Mouse (Mus musculus) kidney, embryonic 16.5 days (tissue): ENCODE results near the gene Znfx1. TPM values are rescaled to one million over a fixed set of nuclear protein-coding genes. Genes with fewer than 3 reads are reported as not detected.

Experiments used
- ATAC-seq: fragments of 200-750 bp; cut with Nextera tagmentation; 2 replicates; pipeline ENCODE4 v1.8.0; 2017; ENCODE audit warnings: moderate TSS enrichment; ENCODE audit not compliant: low FRiP score, low TSS enrichment
- H3K27ac ChIP-seq: fragments of 300-500 bp; sonication (generic); 2 replicates; pipeline ENCODE4 v1.5.1; 2014; ENCODE audit warnings: low read length
- H3K27me3 ChIP-seq: fragments of 300-500 bp; sonication (generic); 2 replicates; pipeline ENCODE4 v1.6.1; 2014; ENCODE audit warnings: low read length, control low read depth, mixed read lengths; ENCODE audit not compliant: insufficient read depth
- H3K36me3 ChIP-seq: fragments of 300-500 bp; sonication (generic); 2 replicates; pipeline ENCODE4 v1.6.1; 2014; ENCODE audit warnings: low read length, control low read depth, mixed read lengths; ENCODE audit not compliant: insufficient read depth
- H3K4me1 ChIP-seq: fragments of 300-500 bp; sonication (generic); 2 replicates; pipeline ENCODE4 v1.6.1; 2014; ENCODE audit warnings: low read length, control low read depth, mixed read lengths; ENCODE audit not compliant: insufficient read depth
- H3K4me2 ChIP-seq: fragments of 300-500 bp; sonication (generic); replicated peaks from 2 replicates; pipeline ENCODE4 v1.6.1; 2014; ENCODE audit warnings: low read depth, low read length
- H3K4me3 ChIP-seq: fragments of 300-500 bp; sonication (generic); 2 replicates; pipeline ENCODE4 v1.5.1; 2014; ENCODE audit warnings: mild to moderate bottlenecking, low read length
- H3K9ac ChIP-seq: fragments of 300-500 bp; sonication (generic); replicated peaks from 2 replicates; pipeline ENCODE4 v1.6.1; 2014; ENCODE audit warnings: low read length
- H3K9me3 ChIP-seq: fragments of 300-500 bp; sonication (generic); 2 replicates; pipeline ENCODE4 v1.6.1; 2016; ENCODE audit warnings: low read length, control low read depth
- WGBS: fragments of 180-500 bp; shearing (Covaris S2); extraction: QIAGEN DNeasy Blood & Tissue Kit; methylation state at CpG from one replicate; pipeline ENCODE4 v1.1.7; 2014; 5-methylcytosine and 5-hydroxymethylcytosine counted together
- polyA plus RNA-seq: library from polyadenylated mRNA; unstranded; fragments of >200 nt; fragmentation: Nextera tagmentation; extraction: Ambion mirVana; gene quantifications from 2 replicates; pipeline ENCODE4 v1.2.1, GENCODE M21; 2015

The Znfx1 gene
- polyA plus RNA-seq: 11.8 TPM in 2 replicates

DNA sequence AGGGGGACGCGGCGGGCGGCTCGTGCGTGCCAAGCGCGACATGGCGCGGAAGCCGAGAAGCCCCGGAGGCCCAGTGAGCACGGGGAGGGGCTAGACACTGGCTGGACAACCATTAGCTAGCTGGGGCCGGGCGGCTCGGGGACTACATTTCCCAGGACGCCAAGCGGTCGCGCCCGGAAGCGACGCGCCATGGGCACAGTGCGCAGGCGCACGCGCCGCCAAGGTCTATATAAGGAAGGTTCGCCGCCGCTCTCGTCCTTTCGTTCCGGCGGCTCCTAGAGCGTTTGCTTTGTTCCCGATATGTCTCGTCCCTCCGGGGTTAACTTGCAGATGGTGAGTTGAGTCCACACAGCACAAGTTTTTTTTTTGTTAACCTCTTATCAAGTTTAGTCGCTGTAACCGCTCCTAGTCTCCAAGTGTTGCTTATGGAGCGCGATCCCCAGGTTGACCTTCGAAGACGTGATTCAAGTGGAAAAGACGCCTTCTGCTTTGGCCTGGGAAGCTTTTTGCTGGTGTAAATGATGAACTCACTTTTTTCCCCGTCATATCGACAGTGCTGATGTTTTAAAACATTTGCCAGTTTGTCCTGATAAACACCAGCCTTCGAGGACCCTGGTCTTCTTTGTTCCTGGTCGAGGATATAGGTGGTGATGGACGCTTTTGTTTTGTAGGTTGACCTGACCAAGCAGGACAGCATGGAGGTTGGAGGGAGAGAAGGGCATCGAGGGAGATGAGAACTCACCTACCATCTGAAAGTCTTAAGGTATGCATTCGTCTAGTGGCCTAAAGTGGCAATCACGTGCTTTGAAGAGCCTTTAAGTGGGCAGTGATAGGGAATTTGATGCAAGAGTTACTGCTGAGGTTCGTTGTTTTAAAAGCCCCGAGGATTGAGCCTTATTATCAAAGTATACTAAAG, at the start of gene Znfx1:
TSS of gene Znfx1 (minus strand) at position 51 of the 916 bp plus-strand sequence.
- Histone ChIP-seq H3K9me3 (no peaks in the 10 kb centered on the region), H3K4me1 (peaks cover 49% of the 10 kb centered on the region), H3K4me3 (peak within 1 kb of the TSS; percentile 90), H3K27ac (peak within 1 kb of the TSS; percentile 94), H3K36me3 (peaks cover 29% of the 10 kb centered on the region), H3K4me2 (peak within 1 kb of the TSS; percentile 81), H3K27me3 (no peaks in the 10 kb centered on the region), H3K9ac (peak within 1 kb of the TSS; percentile 86)
- WGBS: under 1% methylated on average over 56 of the region's 57 CpGs
- ATAC-seq: peak; percentile 95

DNA sequence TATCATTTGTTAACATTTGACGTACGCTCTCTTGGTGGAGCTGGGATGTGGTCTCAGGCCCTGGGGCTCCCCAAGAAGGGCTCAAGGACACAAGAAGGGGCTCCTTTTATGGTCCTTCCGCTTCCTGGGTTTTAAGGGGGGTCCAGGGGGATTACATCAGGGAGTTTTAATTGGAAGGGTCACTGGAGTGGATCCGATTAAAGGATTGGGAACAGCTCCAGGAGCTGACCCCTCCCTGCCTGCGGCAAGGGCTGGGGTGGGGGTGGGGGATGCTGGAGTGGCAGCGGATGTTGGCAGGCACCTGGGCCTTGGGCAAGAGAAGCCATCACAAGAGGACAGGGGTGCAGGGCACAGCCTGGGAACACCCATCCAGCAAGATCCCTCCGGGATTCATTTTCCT, 49.4 kb upstream of the Znfx1 start:
- ATAC-seq: 0 out of 2 replicates have a peak, but pooled peaks have one; percentile 2
- Histone ChIP-seq H3K4me1 (peaks cover 8% of the 10 kb centered on the region; the same call in 1 of the 2 replicates), H3K27ac (no peak overlapping the region), H3K27me3 (no peaks in the 10 kb centered on the region), H3K9me3 (no peaks in the 10 kb centered on the region), H3K4me2 (no peak overlapping the region), H3K9ac (no peak overlapping the region), H3K4me3 (no peak overlapping the region), H3K36me3 (no peaks in the 10 kb centered on the region)
- WGBS: 62% methylated on average over 7 of the region's 7 CpGs

DNA sequence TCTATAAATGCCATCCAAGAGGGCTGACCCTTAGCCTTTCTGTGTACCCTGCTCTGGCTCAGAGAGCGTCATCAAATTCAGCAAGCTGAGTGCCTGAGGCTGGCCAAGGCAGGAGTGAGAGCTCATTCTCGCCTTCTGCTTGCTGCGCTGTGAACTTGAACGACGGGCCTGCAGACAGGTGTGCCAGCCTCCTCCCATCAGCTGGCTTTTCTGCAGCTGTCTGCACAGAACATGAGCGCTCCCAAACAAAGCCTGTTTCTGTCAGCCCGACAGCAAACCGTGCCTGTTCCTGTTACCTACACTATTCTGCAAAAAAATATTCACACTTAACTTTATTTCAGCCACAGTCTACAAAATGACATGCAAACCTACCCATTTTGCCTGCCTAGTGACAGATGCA, 46.7 kb upstream of the Znfx1 start:
- Histone ChIP-seq H3K27me3 (no peaks in the 10 kb centered on the region), H3K9ac (no peak overlapping the region), H3K36me3 (no peaks in the 10 kb centered on the region; the same call in 1 of the 2 replicates), H3K4me3 (no peak overlapping the region), H3K27ac (no peak overlapping the region), H3K4me1 (peaks cover 8% of the 10 kb centered on the region; the same call in 1 of the 2 replicates), H3K9me3 (no peaks in the 10 kb centered on the region), H3K4me2 (no peak overlapping the region)
- WGBS: 74% methylated on average over 8 of the region's 8 CpGs
- no peak for ATAC-seq

DNA sequence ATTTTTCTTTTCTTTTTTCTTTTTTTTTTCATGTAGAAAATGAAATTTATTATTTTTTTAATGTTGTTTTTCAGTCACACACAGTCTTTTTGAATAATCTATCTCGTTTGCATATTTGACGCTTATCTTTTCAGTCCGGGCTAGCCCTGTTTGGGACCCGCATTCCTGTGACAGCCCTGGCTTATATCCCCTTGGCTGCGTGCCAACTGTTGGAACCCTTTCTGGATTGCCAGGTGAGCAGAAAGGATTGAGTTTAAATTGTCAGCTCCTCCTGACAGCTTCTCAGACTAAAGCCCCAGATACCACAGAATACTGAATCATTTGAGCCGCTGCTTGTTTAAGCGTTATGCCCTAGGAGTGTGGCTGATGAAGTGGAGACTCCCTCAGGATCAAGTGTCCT, 40.7 kb upstream of the Znfx1 start:
- Histone ChIP-seq H3K4me1 (no peaks in the 10 kb centered on the region), H3K4me3 (no peak overlapping the region), H3K9ac (no peak overlapping the region), H3K36me3 (no peaks in the 10 kb centered on the region; the same call in 1 of the 2 replicates), H3K27me3 (no peaks in the 10 kb centered on the region), H3K4me2 (no peak overlapping the region), H3K27ac (no peak overlapping the region), H3K9me3 (no peaks in the 10 kb centered on the region)
- no peak for ATAC-seq
- 70% methylated on average over 7 of the region's 7 CpGs for WGBS

DNA sequence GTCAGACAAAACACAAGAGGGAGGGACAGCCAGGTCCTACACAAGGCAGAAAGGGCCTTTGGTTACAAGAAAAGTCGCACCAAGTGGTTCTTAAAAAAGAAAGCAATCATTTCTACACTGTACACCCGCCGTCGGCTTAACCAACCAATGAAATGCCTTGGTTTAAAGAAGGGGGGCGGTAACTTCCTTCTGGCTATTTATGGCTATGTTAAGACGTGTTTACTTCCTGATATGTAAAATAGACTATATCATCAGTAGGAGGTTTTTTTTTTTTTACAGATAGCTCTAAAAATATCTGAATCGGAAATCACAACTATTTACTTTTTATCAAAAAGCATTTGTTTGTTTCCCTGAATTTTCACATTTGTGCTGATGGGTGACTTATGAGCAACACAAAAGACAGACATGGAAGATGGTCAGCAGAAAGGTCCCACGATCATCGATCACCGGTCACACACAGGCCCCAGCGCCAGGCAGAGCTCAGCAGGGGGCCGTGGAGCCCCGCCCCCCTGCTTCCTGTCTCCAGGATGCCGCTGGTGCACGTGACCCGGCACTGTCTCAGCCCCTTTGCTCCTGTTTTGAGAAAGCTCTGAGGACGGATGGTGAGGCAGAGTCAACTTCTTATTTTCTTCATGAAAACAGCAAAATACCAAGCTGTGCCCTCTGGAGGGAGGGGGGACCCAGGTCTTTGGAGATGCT, 39.1 kb upstream of the Znfx1 start:
- H3K27me3 ChIP-seq: no peaks in the 10 kb centered on the region
- no peaks in the 10 kb centered on the region for H3K9me3 ChIP-seq
- no peak overlapping the region for H3K27ac ChIP-seq
- H3K36me3 ChIP-seq: no peaks in the 10 kb centered on the region; the same call in 1 of the 2 replicates
- ATAC-seq: no peak
- H3K4me3 ChIP-seq: no peak overlapping the region
- H3K4me2 ChIP-seq: no peak overlapping the region
- H3K9ac ChIP-seq: no peak overlapping the region
- no peaks in the 10 kb centered on the region for H3K4me1 ChIP-seq
- 66% methylated on average over 17 of the region's 17 CpGs for WGBS

DNA sequence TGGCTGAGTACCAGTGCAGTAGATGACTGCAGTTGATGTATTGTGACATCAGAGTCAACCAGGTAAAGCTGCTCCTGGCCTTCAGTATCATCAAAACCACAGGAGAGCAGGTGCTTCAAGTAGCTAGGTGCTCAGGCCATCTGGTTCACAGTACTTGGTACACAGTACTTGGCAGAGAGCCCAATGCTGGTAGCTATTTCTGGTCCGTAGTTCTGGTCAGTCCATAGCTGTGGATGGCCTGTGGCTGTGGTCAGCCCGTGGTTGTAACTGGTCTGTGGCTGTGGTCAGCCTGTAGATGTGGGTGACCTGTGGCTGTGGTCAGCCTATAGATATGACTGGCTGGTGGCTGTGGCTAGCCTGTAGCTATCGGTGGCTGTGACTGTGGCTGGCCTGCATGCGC, 31.9 kb upstream of the Znfx1 start:
- Histone ChIP-seq H3K4me1 (no peaks in the 10 kb centered on the region), H3K4me3 (no peak overlapping the region), H3K36me3 (no peaks in the 10 kb centered on the region), H3K4me2 (no peak overlapping the region), H3K9ac (no peak overlapping the region), H3K9me3 (no peaks in the 10 kb centered on the region), H3K27ac (no peak overlapping the region), H3K27me3 (no peaks in the 10 kb centered on the region)
- ATAC-seq: no peak
- 89% methylated on average over 4 of the region's 4 CpGs for WGBS

DNA sequence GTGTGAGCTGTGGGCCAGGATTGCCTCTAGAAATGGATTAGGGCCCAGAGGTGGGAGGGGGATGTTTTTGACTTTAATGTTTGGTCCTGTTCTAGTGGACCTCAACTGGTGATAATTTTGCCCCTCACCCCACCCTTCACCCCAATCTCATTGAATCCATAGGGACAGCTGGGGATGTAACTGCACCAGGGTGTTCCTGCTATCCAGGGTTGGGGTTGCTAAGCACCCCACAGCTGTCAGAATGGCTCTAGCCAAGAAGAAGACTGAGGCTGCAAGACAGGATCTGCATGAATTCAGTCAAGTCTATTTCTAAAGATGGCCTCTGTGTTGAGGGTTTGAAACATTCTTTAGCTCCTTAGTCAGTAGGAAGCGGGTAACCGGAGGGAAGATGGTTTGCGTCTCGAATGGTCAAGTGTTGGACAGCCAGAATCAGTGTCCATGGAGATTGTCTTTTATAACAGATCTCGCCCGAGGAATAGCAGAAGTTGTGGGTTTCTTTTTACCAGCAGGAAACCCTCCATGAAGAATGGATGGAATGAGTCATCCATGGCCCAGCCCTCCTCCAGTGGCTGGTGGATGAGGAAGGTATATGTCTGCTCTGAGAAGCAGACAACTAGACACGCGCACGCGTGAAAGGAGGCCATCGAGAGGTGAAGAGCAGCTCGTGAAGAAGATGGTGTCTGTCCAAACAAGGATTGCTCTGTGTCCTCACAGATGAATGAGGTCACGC, 30.5 kb upstream of the Znfx1 start:
- ATAC-seq: no peak
- Histone ChIP-seq H3K4me1 (no peaks in the 10 kb centered on the region), H3K4me2 (no peak overlapping the region), H3K36me3 (no peaks in the 10 kb centered on the region), H3K9ac (no peak overlapping the region), H3K9me3 (no peaks in the 10 kb centered on the region), H3K27ac (no peak overlapping the region), H3K4me3 (no peak overlapping the region), H3K27me3 (no peaks in the 10 kb centered on the region)
- WGBS: 91% methylated on average over 13 of the region's 13 CpGs

DNA sequence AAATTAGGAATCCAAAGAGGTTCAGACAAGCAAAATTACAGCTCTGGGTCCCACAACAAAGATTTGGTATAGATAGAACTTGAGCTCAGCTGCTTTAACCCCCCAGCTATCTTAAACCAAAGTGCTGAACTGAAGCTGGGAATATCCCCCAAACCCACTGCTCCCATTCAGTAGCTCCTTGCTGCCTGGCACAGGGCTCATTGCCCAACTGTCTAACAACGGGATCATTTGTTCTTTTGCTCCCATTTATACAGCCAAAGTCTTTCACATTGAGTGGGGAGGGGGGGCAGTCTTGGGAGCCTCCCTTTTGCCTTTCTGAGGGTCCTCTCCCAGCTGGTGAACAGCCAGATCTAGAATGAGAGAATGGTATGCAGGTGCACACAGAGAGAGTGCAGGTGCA, 27.5 kb upstream of the Znfx1 start:
- Histone ChIP-seq H3K4me2 (no peak overlapping the region), H3K9ac (no peak overlapping the region), H3K27ac (no peak overlapping the region), H3K4me1 (no peaks in the 10 kb centered on the region), H3K9me3 (no peaks in the 10 kb centered on the region), H3K27me3 (no peaks in the 10 kb centered on the region), H3K36me3 (no peaks in the 10 kb centered on the region), H3K4me3 (no peak overlapping the region)
- 78% methylated on average over 1 of the region's 1 CpGs for WGBS
- no peak for ATAC-seq

DNA sequence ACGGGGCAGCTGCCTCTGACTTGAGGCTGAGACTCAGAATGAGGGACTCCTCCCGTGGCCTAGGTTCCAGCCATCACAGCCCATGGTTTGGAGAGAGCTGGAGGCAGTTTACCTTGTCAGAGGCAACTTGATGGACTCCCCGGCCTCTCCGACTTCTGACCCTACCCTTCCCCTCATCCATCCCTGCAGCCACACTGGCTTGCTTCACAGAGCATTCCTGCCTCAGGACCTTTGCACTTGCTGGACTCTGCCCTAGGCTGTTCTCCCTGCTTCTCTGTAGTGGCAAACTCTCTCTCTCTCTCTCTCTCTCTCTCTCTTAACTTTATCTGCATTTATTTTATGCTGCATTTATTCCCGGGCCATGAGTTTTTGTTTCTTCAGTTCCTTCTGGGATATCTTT, 24.0 kb upstream of the Znfx1 start:
- no peak for ATAC-seq
- no peak overlapping the region for H3K4me3 ChIP-seq
- no peaks in the 10 kb centered on the region for H3K36me3 ChIP-seq
- H3K9ac ChIP-seq: no peak overlapping the region
- peaks cover 5% of the 10 kb centered on the region for H3K4me1 ChIP-seq
- H3K27ac ChIP-seq: no peak overlapping the region
- no peak overlapping the region for H3K4me2 ChIP-seq
- H3K27me3 ChIP-seq: no peaks in the 10 kb centered on the region
- no peaks in the 10 kb centered on the region for H3K9me3 ChIP-seq
- 77% methylated on average over 5 of the region's 5 CpGs for WGBS
